Mouse (Mus musculus): Measurements from ENCODE around the gene Runx2. TPM values are rescaled to one million over a fixed set of nuclear protein-coding genes. Genes with fewer than 3 reads are reported as not detected.

The Runx2 gene
- polyA plus RNA-seq, 1 experiment from 2014 or later = 4.6 TPM

- WGBS = 93% methylated on average over 4 of the region's 4 CpGs
- no peak for ATAC-seq (ENCODE audit: low FRiP score, low read depth)
- Histone ChIP-seq H3K4me1 (no peaks in the 10 kb centered on the region), H3K27ac (replicated peaks) (no peak overlapping the region), H3K9me3 (no peaks in the 10 kb centered on the region), H3K9ac (replicated peaks) (no peak overlapping the region), H3K36me3 (no peaks in the 10 kb centered on the region), H3K4me3 (no peak overlapping the region), H3K4me2 (replicated peaks) (no peak overlapping the region), H3K27me3 (peaks cover 7% of the 10 kb centered on the region; the same call in 1 of the 2 replicates)
Observed at GRCm38 (mm10) chr17:44459029-44459428, 355.6 kb downstream of the Runx2 start.

GRCm38 (mm10) chr17:44456696-44457095, 357.9 kb downstream of the Runx2 start:
- H3K36me3 ChIP-seq = no peaks in the 10 kb centered on the region
- peaks cover 7% of the 10 kb centered on the region for H3K27me3 ChIP-seq
- 84% methylated on average over 3 of the region's 3 CpGs for WGBS

GRCm38 (mm10) chr17:44455681-44456600, 358.7 kb downstream of the Runx2 start:
- H3K27me3 ChIP-seq = peaks cover 7% of the 10 kb centered on the region
- no peaks in the 10 kb centered on the region for H3K9me3 ChIP-seq
- WGBS = 35% methylated on average over 12 of the region's 12 CpGs
- no peaks in the 10 kb centered on the region for H3K4me1 ChIP-seq
- H3K27ac ChIP-seq (replicated peaks) = no peak overlapping the region
- no peak overlapping the region for H3K9ac ChIP-seq (replicated peaks)
- H3K36me3 ChIP-seq = no peaks in the 10 kb centered on the region
- H3K4me2 ChIP-seq (replicated peaks) = no peak overlapping the region
- no peak overlapping the region for H3K4me3 ChIP-seq
- ATAC-seq (ENCODE audit: low FRiP score, low read depth) = 0 out of 2 replicates have a peak, but pooled peaks have one; percentile 68

More at GRCm38 (mm10) chr17:44456696-44457095, 357.9 kb downstream of the Runx2 start:
- ATAC-seq (ENCODE audit: low FRiP score, low read depth) = no peak
- no peaks in the 10 kb centered on the region for H3K4me1 ChIP-seq
- H3K4me2 ChIP-seq (replicated peaks) = no peak overlapping the region
- no peak overlapping the region for H3K4me3 ChIP-seq
- no peak overlapping the region for H3K27ac ChIP-seq (replicated peaks)
- no peaks in the 10 kb centered on the region for H3K9me3 ChIP-seq
- no peak overlapping the region for H3K9ac ChIP-seq (replicated peaks)

GRCm38 (mm10) chr17:44449915-44450471, 364.6 kb downstream of the Runx2 start:
- no peak overlapping the region for H3K9ac ChIP-seq (replicated peaks)
- no peak overlapping the region for H3K4me3 ChIP-seq
- no peaks in the 10 kb centered on the region for H3K36me3 ChIP-seq
- H3K9me3 ChIP-seq = no peaks in the 10 kb centered on the region
- H3K27ac ChIP-seq (replicated peaks) = no peak overlapping the region
- H3K4me1 ChIP-seq = no peaks in the 10 kb centered on the region
- no peak overlapping the region for H3K4me2 ChIP-seq (replicated peaks)
- ATAC-seq (ENCODE audit: low FRiP score, low read depth) = no peak
- 78% methylated on average over 9 of the region's 9 CpGs for WGBS
- H3K27me3 ChIP-seq = peaks cover under 1% of the 10 kb centered on the region; the same call in 1 of the 2 replicates

Other genes starting within 250 kb of the Runx2 start
- gene Supt3, start 37.6 kb downstream of the Runx2 start, polyA plus RNA-seq (2016; fragmentation: Nextera tagmentation; extraction: Ambion mirVana) = 24.7 and 25.0 TPM in 2 replicates

Data from midbrain, embryonic 12.5 days (tissue).